9 mouse cellular contexts compared by ENCODE assay signal in the genomic region with DNA sequence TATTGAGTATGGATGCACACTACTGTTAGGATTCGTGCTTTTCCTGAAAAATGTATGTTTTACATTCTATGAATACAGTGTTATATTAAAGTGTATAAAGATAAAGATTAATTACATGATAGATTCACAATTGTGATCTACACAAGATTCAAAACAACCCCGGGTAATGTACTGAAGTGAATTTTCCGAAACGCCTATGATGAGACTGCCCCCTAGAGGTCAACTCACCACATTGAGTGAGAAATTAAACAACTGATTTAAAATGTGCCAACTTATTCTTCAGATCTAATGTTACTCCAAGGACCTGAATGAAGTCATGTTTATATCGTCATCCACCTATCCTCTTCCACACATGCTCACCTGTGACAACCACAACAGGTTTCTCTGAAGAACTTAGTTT. TPM values are rescaled to one million over a fixed set of nuclear protein-coding genes. Genes with fewer than 3 reads are reported as not detected.
DNase-seq lines count a peak whose midpoint lies in the region; ATAC-seq and TF ChIP-seq lines count a peak whose summit lies in the region.
"Had no signal": no experiment of that assay in that cellular context is flagged by ENCODE, and none has a peak within 500 bp of the region (broad histone marks: within the 10 kb centered on the region; RNA-seq: fewer than 3 reads in every experiment).

No protein-coding gene starts in this region.

- H3K4me2 ChIP-seq in kidney, embryonic 14.5 days (replicated peaks; ENCODE audit: low read depth, low read length): no peak overlapping the region
- H3K4me2 ChIP-seq in midbrain, embryonic 14.5 days (ENCODE audit: low read length): no peak overlapping the region

- no peak overlapping the region for H3K4me3 ChIP-seq in kidney, embryonic 14.5 days (ENCODE audit: low read length)
- H3K4me3 ChIP-seq in MEL (ENCODE audit: control insufficient read depth in 1 of 2, insufficient read depth in 1 of 2, low read depth in 2 of 2, low read length in 2 of 2): no peak overlapping the region
- no peak overlapping the region for H3K4me3 ChIP-seq in midbrain, embryonic 14.5 days (replicated peaks; ENCODE audit: low read depth, low read length)
- H3K4me3 ChIP-seq: embryonic facial prominence, embryonic 15.5 days had no signal

- no peaks in the 10 kb centered on the region for H3K27me3 ChIP-seq in kidney, embryonic 14.5 days (ENCODE audit: control insufficient read depth, insufficient read depth, low read length)
- H3K27me3 ChIP-seq in MEL (ENCODE audit: control insufficient read depth in 1 of 2, insufficient read depth in 2 of 2, low read length in 2 of 2): no peaks in the 10 kb centered on the region; a peak in 1 of 4 replicates
- no peaks in the 10 kb centered on the region for H3K27me3 ChIP-seq in midbrain, embryonic 14.5 days (ENCODE audit: control insufficient read depth, insufficient read depth, low read length)
- H3K27me3 ChIP-seq: embryonic facial prominence, embryonic 15.5 days had no signal

- no peak for TF ChIP-seq POLR2A in MEL (IDR thresholded peaks at IDR 0.05; ENCODE audit: control insufficient read depth in 1 of 2, insufficient read depth in 1 of 2, low read depth in 1 of 2, low read length in 2 of 2, poor library complexity in 1 of 2)

- H3K27ac ChIP-seq in kidney, embryonic 14.5 days (ENCODE audit: low read depth, low read length): no peak overlapping the region
- no peak overlapping the region for H3K27ac ChIP-seq in MEL (ENCODE audit: control insufficient read depth, low read depth, low read length)
- no peak overlapping the region for H3K27ac ChIP-seq in midbrain, embryonic 14.5 days (replicated peaks; ENCODE audit: low read depth, low read length)
- H3K27ac ChIP-seq: embryonic facial prominence, embryonic 15.5 days had no signal

- DNase-seq in adrenal gland, postnatal 10 days: peak; percentile 30
- DNase-seq in adrenal gland, postnatal 25 days: no peak
- peak; percentile 38 for DNase-seq in kidney, postnatal 10 days
- peak; percentile 35 for DNase-seq in MEL (ENCODE audit: low read depth, low spot score)
- peak; percentile 13 for DNase-seq in fibroblast of lung, adult 2 months (ENCODE audit: low read depth)
- DNase-seq in midbrain, embryonic 14.5 days: peak; percentile 82
- no peak for DNase-seq in thymus, postnatal 4 days

- TF ChIP-seq RAD21 in MEL (IDR thresholded peaks at IDR 0.05; ENCODE audit: low read depth, low read length): peak; percentile 66

- H3K9me3 ChIP-seq in kidney, embryonic 14.5 days (ENCODE audit: control insufficient read depth, low read length): no peaks in the 10 kb centered on the region
- no peaks in the 10 kb centered on the region for H3K9me3 ChIP-seq in MEL (replicated peaks; ENCODE audit: insufficient read depth, low read length)
- no peaks in the 10 kb centered on the region for H3K9me3 ChIP-seq in midbrain, embryonic 14.5 days (ENCODE audit: control insufficient read depth, low read length)
- H3K9me3 ChIP-seq: embryonic facial prominence, embryonic 15.5 days had no signal

- peak; percentile 12 to 63 (median 46); a peak in 4 of 6 replicates for TF ChIP-seq CTCF in MEL (IDR thresholded peaks at IDR 0.05 in 2 of 3, conservative IDR thresholded peaks at IDR 0.05 in 1 of 3; ENCODE audit: control insufficient read depth in 1 of 3, insufficient read depth in 1 of 3, low read depth in 2 of 3, low read length in 3 of 3, poor library complexity in 1 of 3, severe bottlenecking in 1 of 3)

- 0 out of 2 replicates have a peak, but pooled peaks cover 2% of the 10 kb centered on the region for H3K4me1 ChIP-seq in kidney, embryonic 14.5 days (ENCODE audit: control insufficient read depth, insufficient read depth, low read length)
- H3K4me1 ChIP-seq in MEL (ENCODE audit: control insufficient read depth in 1 of 2, insufficient read depth in 2 of 2, low read length in 2 of 2): no peaks in the 10 kb centered on the region
- H3K4me1 ChIP-seq in midbrain, embryonic 14.5 days (ENCODE audit: control insufficient read depth, insufficient read depth, low read length): 0 out of 2 replicates have a peak, but pooled peaks cover 5% of the 10 kb centered on the region
- H3K4me1 ChIP-seq: embryonic facial prominence, embryonic 15.5 days had no signal

- WGBS in kidney, embryonic 14.5 days: 16% methylated on average over 5 of the region's 5 CpGs
- 21% methylated on average over 5 of the region's 5 CpGs for WGBS in midbrain, embryonic 14.5 days

- no peaks in the 10 kb centered on the region for H3K36me3 ChIP-seq in kidney, embryonic 14.5 days (ENCODE audit: control insufficient read depth, insufficient read depth, low read length)
- H3K36me3 ChIP-seq in MEL (ENCODE audit: control insufficient read depth in 1 of 2, insufficient read depth in 2 of 2, low read length in 2 of 2): no peaks in the 10 kb centered on the region
- H3K36me3 ChIP-seq in midbrain, embryonic 14.5 days (ENCODE audit: control insufficient read depth, insufficient read depth, low read length): no peaks in the 10 kb centered on the region
- H3K36me3 ChIP-seq: embryonic facial prominence, embryonic 15.5 days had no signal

- H3K79me2 ChIP-seq in MEL (ENCODE audit: control insufficient read depth, insufficient read depth, low read length, poor library complexity): no peaks in the 10 kb centered on the region

- H3K9ac ChIP-seq in kidney, embryonic 14.5 days (ENCODE audit: low read depth, low read length): no peak overlapping the region
- H3K9ac ChIP-seq in MEL (ENCODE audit: control insufficient read depth, low read depth, low read length, poor library complexity, severe bottlenecking): no peak overlapping the region
- no peak overlapping the region for H3K9ac ChIP-seq in midbrain, embryonic 14.5 days (replicated peaks; ENCODE audit: low read length)
- H3K9ac ChIP-seq: embryonic facial prominence, embryonic 15.5 days had no signal

- TF ChIP-seq EP300 in MEL (IDR thresholded peaks at IDR 0.05; ENCODE audit: low read depth in 1 of 2, low read length in 2 of 2): no peak

- no peak for ATAC-seq in kidney, embryonic 14.5 days (ENCODE audit: low FRiP score, low TSS enrichment)
- no peak for ATAC-seq in midbrain, embryonic 14.5 days (ENCODE audit: low FRiP score, low TSS enrichment)

TF ChIP-seq in MEL, 35 proteins besides CTCF, POLR2A, EP300 and RAD21:
- TF ChIP-seq USF1 (IDR thresholded peaks at IDR 0.05; ENCODE audit: low read depth, low read length) (no peak), SMC3 (IDR thresholded peaks at IDR 0.05; ENCODE audit: low read depth, low read length) (peak; percentile 55), KAT2A (conservative IDR thresholded peaks at IDR 0.05; ENCODE audit: low read depth, low read length) (no peak), GABPA (IDR thresholded peaks at IDR 0.05; ENCODE audit: low read depth, low read length) (no peak), SIN3A (IDR thresholded peaks at IDR 0.05; ENCODE audit: low read length) (no peak), ZC3H11A (IDR thresholded peaks at IDR 0.05; ENCODE audit: low read depth, low read length) (peak; percentile 28; the same call in 1 of the 2 replicates), ELF1 (IDR thresholded peaks at IDR 0.05; ENCODE audit: low read depth, low read length) (no peak), MAFK (IDR thresholded peaks at IDR 0.05; ENCODE audit: borderline replicate concordance, low read depth, low read length) (no peak), NRF1 (IDR thresholded peaks at IDR 0.05; ENCODE audit: insufficient read depth, low read depth, low read length, poor library complexity, severe bottlenecking) (no peak), CHD1 (IDR thresholded peaks at IDR 0.05; ENCODE audit: low read depth, low read length) (no peak), RCOR1 (IDR thresholded peaks at IDR 0.05; ENCODE audit: low read depth, low read length) (no peak), MAX (IDR thresholded peaks at IDR 0.05; ENCODE audit: low read length) (no peak), TBP (IDR thresholded peaks at IDR 0.05; ENCODE audit: low read depth, low read length) (no peak), ZKSCAN1 (IDR thresholded peaks at IDR 0.05; ENCODE audit: low read depth, low read length) (no peak), POLR2AphosphoS5 (IDR thresholded peaks at IDR 0.05; ENCODE audit: borderline replicate concordance, low read depth, low read length) (no peak), TAL1 (IDR thresholded peaks at IDR 0.05; ENCODE audit: low read length) (no peak)
TF ChIP-seq in MEL: peak in this region for 2.

RNA-seq across cellular contexts. Expression of gene Ptprq, which starts 27.7 kb away (rescaled TPM):
- under 1 TPM; 0.12 to 0.18 TPM for total RNA-seq in adrenal gland, postnatal 10 days (2021)
- 0.06 and 0.29 TPM in 2 replicates for total RNA-seq in adrenal gland, postnatal 25 days (2021)
- 0.09 TPM in 1 of 2 replicates, not detected in the other for polyA plus RNA-seq in kidney, embryonic 14.5 days (2014; fragmentation: Nextera tagmentation; extraction: Ambion mirVana)
- not detected in 2 replicates for total RNA-seq in MEL (2012; rRNA removed)
- polyA plus RNA-seq in MEL (2012; ENCODE audit: insufficient read depth in 1 of 2, insufficient read length in 2 of 2, low read depth in 1 of 2, low replicate concordance in 2 of 2, missing spikeins in 1 of 2): not detected
- 0.38 and 0.43 TPM in 2 replicates for polyA plus RNA-seq in midbrain, embryonic 14.5 days (2014; fragmentation: Nextera tagmentation; extraction: Ambion mirVana)

Comparison
In these comparisons a context has a peak if more than half of its experiments do, and no peak if none do; other contexts are left out.
1. DNase-seq: peak in adrenal gland, postnatal 10 days (single experiment), kidney, postnatal 10 days (single experiment), MEL (single experiment), fibroblast of lung, adult 2 months (single experiment) and midbrain, embryonic 14.5 days (single experiment); none in adrenal gland, postnatal 25 days (single experiment) and thymus, postnatal 4 days (single experiment).